Mouse (Mus musculus): ENCODE measurements around the gene Exosc10.

Exosc10 gene

DNA sequence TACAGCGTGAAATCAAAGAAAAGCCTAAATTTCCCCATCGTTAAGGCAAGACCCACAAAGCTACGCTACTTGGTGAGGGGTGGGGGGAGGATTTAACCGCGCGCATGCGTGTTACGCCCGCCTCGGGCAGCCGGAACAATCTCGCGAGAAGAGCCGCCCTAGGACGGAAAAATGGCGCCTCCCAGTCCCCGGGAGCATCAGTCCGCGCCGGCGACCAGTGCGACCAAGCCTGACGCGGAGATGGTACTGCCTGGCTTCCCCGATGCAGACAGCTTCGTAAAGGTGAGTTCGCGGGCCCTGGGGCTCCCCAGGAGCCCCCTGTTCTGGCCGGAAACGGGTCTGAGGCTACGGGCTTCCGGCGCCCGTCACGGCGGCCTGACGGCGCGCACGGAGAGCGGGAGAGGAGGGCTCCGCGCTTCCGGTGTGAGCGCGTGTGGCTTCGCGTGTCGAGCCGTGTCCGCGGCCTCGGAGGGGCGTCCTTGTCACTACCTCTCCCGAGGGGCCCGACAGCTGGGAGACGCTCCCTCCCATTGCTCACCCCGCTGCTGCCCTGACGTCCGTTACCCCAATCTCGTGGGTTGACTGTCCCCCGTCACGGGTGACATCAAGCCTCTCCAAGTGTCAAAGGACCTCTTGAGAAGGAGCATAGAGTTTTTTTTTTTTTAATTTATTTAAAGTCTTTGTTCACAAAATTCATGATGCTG lies at the start of gene Exosc10:
Gene Exosc10 (plus strand): TSS at position 133 of the 704 bp plus-strand sequence.
- DNase-seq = peak; percentile 91

DNA sequence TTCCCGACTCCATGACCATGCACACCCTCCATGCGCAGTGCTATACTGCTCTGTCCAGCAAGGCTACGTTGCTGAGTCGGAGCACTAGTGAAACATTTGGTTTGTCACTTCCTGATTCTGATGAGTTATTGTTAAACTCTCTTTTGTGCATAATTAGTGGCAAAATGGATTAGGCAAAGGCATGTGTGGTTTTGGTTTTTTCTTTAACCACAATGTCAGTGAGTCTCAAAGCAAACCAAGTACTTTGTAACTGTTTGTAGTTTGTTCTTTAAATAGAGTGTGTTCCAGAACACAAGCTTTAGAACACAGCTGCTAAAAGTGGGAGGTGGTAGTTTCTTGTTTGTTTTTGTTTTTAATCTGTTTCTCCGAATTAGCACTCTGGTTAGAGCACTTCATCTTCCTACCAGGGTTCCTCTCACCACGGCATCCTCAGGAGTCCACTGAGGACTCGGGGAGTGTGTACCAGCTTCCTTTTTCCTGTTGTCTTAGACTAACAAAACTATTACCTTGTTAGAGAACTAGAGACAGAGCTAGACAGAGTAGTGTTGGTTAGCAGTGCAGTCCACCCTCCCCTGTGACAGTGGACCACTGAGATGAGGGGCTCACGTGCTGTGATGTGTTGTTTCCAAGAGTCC lies 48.7 kb upstream of the Exosc10 start:
- DNase-seq = no peak

DNA sequence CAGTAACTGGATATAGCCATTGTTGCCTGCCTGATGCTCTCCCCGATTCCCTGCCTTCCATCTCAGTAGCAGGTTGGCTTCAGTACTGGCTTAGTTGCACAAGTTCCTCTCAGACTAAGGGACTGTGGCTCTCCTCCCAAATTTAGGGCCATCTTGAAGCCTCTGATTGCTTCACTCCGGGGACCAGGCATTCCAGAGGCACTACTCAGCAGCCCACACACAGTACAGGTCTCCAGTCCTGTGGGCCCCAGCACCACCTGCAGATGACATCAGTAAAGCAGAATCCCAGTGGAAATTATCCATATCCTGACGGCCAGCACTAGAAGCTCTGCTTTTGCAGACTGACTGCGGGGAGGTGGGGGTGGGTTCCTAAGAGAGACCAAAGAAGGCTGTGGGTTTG lies 47.5 kb upstream of the Exosc10 start:
- DNase-seq = no peak

DNA sequence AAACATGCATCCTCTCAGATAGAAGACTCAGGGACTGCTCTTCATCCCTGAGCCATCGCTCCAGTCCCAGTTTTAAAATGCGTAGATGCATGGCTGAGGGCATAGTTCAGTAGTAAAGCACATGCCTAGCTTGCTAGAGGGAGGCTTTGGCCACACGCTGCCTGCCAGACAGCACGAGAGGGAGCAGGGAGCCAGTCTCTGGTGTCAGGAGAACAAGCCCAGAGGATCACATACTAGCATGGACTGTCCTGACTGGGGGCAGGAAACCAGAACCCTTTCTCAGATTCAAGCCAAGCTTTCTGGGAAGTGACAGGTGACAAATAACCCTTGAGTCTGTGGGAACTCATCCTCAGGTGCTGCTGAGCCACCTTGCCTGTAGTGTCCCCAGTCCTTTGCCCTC lies 46.9 kb upstream of the Exosc10 start:
- DNase-seq = no peak

DNA sequence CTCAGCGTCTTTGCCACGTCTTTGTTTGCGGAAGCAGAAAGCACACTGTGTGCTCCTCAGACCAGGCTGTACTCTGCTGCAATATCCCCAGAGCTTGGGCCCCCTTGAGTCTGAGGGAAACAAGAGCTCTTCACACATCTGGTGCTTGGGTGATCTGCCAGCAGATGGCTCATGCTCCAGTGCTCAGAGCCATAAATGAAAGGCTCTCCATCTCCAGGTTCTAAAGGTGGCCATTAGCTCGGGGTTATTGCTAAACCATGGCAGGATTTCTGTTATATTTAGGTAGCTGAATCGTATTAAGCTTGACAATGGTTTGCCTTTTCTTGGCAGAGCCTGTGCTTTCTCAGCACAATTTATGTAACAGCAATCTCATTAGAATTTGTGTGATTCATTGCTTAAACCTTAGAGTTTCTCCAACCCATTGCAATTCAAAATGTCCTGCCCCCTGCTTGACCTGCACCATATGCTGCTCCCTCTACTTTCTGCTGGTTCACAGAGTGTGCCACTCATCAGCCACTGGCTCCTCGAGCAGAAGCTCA lies 45.1 kb upstream of the Exosc10 start:
- DNase-seq = peak; percentile 57

DNA sequence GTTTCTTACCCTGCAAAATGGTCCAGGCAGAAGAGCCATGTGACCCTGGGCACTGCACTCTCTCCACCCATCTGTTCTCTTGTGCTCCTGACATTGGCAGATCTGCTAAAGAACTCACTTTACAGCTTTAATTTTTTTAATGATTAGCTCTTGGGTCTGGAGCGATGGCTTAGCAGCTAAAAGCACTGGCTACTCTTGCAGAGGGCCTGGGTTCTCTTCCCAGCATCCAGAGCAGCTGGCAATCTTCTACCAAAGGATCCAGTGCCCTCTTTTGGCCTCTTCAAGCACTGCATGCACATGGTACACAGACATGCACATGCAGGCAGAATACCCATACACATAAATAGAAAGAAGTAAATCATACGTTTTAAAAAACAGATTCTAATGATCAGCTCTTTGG lies 42.9 kb upstream of the Exosc10 start:
- peak; percentile 19 for DNase-seq

DNA sequence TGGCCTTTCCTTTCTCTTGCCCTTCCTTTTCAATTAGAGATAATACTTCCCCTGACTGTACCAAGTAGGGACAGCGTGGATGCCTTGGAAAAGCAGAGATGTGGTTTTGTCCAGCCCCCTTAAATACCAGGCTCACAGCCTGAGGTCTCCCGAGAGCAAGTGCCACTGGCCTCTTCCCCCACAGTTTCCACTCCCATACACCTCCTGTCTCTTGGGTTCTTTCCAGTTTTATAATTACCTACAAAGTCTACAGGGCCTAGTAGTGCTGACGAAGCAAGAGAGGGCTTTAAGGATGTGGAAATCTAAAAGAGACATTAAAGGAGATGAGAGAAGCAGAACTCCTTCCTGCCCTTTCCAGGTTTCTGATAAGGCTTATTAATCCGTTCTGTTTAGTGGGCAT lies 40.4 kb upstream of the Exosc10 start:
- no peak for DNase-seq

DNA sequence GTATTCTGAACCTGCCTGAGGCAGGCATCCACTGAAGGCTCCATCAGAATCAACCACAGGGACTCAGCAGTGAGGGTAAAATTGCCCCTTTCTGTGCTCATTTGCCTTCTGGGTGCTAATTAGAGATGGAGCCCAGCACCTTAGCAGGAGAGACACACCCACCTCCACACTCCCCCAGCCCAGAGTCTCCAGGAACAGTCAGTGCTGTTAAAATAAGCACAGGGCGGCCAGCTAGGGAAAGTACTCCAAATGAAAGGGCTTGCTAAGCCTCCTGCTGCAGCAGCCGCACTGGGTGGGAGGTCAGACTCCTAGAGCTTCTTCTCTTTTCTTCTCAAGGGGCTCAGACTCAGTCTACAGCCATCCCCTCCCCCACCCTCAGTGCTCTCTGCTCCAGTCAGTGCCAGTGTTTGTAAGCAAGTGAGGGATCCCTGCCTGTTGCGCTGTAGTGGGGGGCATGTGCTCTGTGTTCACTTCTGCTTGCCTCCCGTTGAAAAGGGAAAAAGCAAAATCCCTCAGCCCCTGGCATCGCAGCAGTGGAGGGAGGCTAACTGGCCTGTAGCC lies 39.9 kb upstream of the Exosc10 start:
- DNase-seq = no peak

DNA sequence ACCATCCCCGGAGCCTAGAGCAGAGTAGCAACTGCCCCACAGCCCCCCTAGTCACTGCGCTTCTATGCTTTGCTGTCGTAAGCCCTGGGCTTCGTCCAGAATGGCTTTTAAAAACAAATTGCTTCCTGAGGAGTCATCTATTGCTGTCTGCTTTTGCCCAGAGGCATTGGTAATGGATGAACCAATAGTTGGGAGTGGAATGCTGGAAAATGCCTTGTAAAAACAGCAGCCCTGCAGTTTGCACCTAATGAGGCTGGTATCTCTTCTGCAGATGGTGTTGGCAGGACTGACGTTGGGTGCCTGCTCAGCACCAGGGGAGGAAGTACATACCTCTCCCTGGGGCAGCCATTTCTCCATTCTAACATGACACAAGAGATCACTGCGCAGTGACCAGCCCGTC lies 34.7 kb upstream of the Exosc10 start:
- DNase-seq = peak; percentile 19

DNA sequence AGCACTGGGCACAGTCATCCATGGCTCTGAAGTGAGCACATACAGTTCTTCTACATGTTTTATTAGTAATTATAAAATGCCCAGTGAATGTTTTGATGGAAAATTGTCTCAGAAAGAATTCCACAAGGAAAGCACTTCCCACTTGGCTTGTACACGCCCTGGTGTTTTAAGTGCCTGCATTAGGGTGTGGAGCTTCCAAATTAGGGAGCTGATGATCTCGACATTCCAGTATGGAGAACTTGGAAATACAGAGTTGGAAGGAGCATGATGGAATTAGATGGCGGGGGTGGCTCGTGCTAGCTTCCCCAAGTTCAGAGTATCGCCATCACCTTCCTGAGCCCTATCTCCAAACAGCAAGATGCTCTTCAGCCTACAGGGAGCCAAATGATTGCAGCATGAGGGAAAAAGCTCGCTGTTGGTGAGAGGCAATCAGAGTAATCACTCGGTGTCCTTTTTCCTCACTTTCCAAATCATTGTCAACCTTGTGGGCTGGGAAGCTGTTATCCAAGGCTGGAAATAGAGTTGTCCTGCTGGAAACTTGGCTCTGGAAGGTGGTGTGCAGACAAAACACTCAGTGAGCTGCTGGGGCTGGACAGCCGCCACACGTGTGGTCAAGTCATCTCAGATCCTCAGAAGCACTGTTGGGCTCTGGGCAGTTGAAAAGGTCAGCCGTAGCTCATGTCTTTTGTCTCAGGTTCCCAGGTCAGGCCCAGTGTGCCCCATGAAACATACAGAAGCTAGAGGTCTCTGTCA lies 30.9 kb upstream of the Exosc10 start:
- no peak for DNase-seq

- DNase-seq = no peak
Measured at GRCm38 (mm10) chr4:148530351-148530750, 27.9 kb upstream of the Exosc10 start.

GRCm38 (mm10) chr4:148530778-148531177 lies 27.5 kb upstream of the Exosc10 start:
- no peak for DNase-seq

DNA sequence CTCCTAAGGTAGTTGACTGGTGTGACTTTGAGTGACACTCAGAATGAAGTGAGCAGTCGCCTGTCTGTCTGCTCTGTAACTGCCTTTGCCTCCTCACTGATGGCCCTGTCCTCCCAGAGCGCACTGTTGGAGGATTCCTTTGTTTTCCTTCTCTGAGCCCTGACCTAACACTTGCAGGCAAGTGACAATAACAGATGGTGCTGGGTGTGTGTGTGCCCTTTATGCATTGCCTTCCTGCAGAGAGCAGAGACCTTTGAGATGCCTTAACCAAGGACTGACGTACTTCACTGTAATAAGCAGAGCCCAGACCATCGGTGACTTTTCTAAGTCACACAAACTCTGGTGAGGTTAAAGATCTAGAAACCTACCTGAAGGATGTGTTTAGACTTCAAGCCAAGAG lies 26.9 kb upstream of the Exosc10 start:
- no peak for DNase-seq

DNA sequence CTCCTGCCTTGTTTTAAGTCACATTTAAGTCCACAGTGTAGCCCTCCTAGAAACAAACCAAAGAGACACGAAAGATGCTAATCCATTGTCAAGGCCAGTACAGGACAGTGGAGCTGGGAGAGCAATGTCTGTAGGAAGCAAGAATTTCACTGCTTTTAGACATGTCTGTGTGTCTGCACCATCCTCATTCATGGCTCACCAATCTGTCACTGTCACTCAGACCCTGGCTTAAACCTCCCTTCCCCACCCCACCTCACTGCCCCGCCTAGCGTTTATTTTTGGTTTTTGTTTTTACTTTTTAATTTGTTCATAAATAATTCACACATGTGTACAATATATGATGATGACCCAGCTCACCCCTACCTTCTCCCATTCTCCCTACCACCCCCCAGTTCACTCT lies 25.7 kb upstream of the Exosc10 start:
- DNase-seq = no peak

DNA sequence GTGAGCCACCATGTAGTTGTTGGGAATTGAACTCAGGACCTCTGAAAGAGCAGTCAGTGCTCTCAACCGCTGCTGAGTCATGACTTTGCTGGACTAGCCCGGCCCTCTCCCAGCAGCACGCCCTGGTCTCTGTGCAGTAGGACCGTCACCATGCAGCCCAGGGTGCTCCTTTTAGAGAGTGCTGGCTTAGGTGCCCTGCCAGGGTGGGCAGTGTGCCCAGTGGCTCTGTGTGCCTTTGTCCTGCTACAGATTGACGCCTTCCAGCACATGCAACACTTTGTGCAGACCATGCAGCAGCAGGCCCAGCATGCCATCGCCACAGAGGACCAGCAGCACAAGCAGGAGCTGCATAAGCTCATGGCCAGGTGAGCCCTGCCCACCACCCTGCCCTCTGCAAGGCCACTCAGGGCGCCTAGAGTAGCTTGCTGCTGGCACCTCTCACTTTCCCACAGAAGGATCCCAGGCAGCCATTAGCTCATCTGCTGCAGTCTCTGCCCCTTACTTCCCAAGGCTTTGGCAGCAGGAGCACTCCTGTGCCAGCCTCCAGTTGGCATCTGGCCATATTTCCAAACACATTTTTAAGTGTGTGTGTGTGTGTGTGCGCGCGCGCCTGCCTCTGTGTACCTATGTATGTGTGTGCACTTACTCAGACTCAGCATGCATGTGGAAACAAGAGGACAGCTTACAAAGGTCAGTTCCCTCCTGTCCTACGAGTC lies 24.5 kb upstream of the Exosc10 start:
- DNase-seq = no peak

GRCm38 (mm10) chr4:148535876-148536275 lies 22.4 kb upstream of the Exosc10 start:
- no peak for DNase-seq

- no peak for DNase-seq
Measured at GRCm38 (mm10) chr4:148549106-148549505, 9.1 kb upstream of the Exosc10 start.

DNA sequence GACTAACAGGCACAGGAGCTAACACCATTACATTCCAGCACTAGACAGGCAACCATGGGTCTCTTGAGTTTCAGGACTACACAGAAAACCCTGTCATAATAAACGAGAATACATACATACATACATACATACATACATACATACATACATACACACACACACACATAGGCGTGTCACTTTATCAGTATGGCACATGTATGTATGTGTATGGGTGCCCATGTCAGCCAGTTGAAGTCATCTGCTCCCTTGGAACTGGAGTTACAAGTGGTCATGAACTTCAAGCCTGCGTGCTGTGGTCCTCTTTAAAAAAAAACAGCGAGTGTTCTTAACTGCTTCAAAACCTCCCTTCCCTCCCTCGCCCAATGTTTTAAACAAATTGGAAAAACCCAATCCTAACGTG lies 463 bp upstream of the Exosc10 start:
- DNase-seq = no peak

DNA sequence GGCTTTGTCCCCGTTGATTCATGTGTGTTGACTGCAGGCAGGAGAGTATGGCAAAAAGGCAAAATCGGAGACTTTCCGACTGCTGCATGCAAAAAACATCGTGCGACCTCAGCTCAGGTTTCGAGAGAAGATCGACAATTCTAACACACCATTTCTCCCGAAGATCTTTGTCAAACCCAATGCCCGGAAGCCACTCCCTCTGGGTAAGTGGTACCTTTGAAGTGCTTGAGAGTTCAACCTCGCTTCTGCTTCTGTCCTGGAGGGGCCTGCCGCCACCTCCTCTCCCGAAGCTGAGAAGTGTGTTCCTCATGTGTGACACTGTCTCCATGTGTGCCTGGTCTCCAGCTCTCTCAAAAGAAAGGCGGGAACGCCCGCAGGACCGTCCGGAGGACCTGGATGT lies 4.4 kb downstream of the Exosc10 start:
- no peak for DNase-seq

DNA sequence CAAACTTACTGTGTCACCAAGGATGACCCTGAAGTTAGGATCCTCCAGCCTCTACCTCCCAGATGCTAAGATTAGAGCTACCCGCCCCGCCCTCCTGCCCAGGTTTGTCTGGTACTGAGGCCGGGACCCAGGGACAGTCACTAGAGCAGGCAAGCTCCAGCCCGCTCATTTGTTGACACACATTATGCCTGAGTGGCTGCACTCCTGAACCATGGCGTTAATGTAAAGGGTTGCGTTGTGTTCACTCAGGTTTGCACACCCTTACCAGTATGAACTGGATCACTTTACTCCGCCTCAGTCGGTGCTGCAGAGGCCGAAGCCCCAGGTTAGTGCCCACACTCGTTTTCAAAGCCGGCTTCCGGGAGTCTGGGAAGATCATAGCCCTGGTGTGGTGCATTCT lies 5.4 kb downstream of the Exosc10 start:
- no peak for DNase-seq

GRCm38 (mm10) chr4:148570138-148570537 lies 11.9 kb downstream of the Exosc10 start:
- no peak for DNase-seq

- DNase-seq = no peak
Measured at GRCm38 (mm10) chr4:148570693-148571295, 12.6 kb downstream of the Exosc10 start.

All from lung, postnatal 10 days (tissue).